ENCODE assay signal across 19 mouse cellular contexts in the genomic region with DNA sequence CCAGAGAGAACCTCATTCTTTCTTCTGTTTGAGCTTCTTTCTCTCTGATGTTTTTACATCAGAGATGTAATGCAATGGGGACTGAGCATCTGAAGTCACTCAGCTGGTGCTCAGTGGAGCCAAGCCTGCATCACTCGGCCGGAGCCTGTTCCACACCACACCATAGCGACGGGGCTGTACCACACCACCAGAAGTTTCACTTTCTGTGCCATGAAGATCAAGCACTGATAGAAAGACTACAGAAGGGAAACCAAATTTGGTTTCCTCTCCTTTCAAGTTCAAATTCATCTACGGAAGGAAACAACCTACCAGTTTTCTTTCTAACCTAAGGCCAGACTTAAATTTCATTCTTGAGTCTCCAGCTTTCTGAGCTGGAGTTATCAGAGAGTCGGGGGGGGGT.
DNase-seq lines count a peak whose midpoint lies in the region; ATAC-seq lines count a peak whose summit lies in the region.
"Had no signal": no experiment of that assay in that cellular context is flagged by ENCODE, and none has a peak within 500 bp of the region (broad histone marks: within the 10 kb centered on the region; RNA-seq: fewer than 3 reads in every experiment).

No protein-coding gene starts in this region.

- no peaks in the 10 kb centered on the region for H3K36me3 ChIP-seq in splenic B cell, adult 2 months (ENCODE audit: control insufficient read depth, insufficient read depth, low read length, poor library complexity, severe bottlenecking)
- H3K36me3 ChIP-seq: forebrain, embryonic 12.5 days; limb, embryonic 13.5 days; midbrain, embryonic 10.5 days had no signal

- DNase-seq in 416B (ENCODE audit: low read depth): peak; percentile 34
- DNase-seq in splenic B cell, adult 2 months (ENCODE audit: low read depth, low spot score): peak; percentile 63
- no peak for DNase-seq in ovary, postnatal 14 days (ENCODE audit: low spot score)
- no peak for DNase-seq in left cerebral cortex, adult 11 months (ENCODE audit: low spot score)
- DNase-seq in cerebellum, adult 18-20 months: no peak
- no peak for DNase-seq in right cerebral cortex, postnatal 14 days
- DNase-seq: adrenal gland, postnatal 14 days; cerebellum, adult 8-10 months; embryo, embryonic 11 days; gastrocnemius, postnatal 36 days; heart, postnatal 14 days; layer of hippocampus, postnatal 36 days; lung, postnatal 10 days had no signal

- no peaks in the 10 kb centered on the region for H3K27me3 ChIP-seq in splenic B cell, adult 2 months (ENCODE audit: control insufficient read depth, insufficient read depth, low read length, poor library complexity, severe bottlenecking)
- H3K27me3 ChIP-seq: forebrain, embryonic 12.5 days; limb, embryonic 13.5 days had no signal

- ATAC-seq in CD4-positive, CD25-positive, alpha-beta regulatory T cell, adult 4 months: peak; percentile 96
- ATAC-seq in inflammation-experienced regulatory T-cells, adult 6 months: peak; percentile 97
- ATAC-seq: intestine, postnatal 0 days had no signal

Comparison
In these comparisons a context has a peak if more than half of its experiments do, and no peak if none do; other contexts are left out.
1. DNase-seq: peak in 416B (single experiment) and splenic B cell, adult 2 months (single experiment); none in ovary, postnatal 14 days (single experiment), left cerebral cortex, adult 11 months (single experiment), cerebellum, adult 18-20 months (0 of 2) and right cerebral cortex, postnatal 14 days (single experiment).